Mouse (Mus musculus) gastrocnemius, postnatal 25 days (tissue): Measurements from ENCODE around the gene Scn5a. TPM values are rescaled to one million over a fixed set of nuclear protein-coding genes. Genes with fewer than 3 reads are reported as not detected.
A peak's percentile ranks its signal among the peaks of the same experiment; 100 is the strongest.

Experiments used
- DNase-seq: peaks from one replicate; pipeline ENCODE4 v3.0.0; 2022
- total RNA-seq, 2 experiments: library from RNA; stranded (reverse); gene quantifications; 1 replicate in 1 of 2; 2 replicates in 1 of 2; pipeline ENCODE4 v1.2.3; 2021

The Scn5a gene
- total RNA-seq, 2 experiments from 2014 or later: 0.10 to 0.24 TPM

DNA sequence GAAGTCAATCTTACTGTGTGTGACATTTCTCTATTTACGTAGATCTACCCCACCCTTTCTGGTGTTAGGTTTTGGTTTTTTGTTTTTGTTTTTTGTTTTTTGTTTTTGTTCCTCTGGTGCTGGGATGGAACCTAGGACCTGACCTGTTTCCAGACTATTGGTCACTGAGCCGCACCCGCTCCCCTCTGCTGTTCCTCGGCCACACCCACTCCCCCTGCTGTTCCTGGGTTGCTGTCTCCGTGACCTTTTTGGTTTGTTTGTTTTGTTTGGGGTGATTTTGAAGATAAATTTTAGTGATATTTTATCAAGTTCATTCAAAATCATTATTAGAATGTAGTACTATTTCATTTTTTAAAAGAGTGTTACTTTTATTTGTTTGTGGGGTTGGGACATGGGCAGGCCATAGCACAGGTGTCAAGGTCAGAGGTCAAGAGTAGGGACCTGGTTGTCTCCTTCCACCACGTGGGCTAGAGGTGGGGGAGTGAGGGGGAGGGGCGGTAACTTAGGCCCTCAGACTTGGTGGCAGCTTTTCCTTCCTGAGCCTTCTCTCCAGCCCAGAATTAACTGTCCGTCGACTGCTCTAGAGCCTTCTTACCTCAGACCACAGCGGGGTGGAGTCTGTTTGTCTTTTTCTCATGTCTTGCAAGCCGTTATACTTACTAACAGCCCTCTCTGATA, 73.7 kb downstream of the Scn5a start:
- DNase-seq: no peak

DNA sequence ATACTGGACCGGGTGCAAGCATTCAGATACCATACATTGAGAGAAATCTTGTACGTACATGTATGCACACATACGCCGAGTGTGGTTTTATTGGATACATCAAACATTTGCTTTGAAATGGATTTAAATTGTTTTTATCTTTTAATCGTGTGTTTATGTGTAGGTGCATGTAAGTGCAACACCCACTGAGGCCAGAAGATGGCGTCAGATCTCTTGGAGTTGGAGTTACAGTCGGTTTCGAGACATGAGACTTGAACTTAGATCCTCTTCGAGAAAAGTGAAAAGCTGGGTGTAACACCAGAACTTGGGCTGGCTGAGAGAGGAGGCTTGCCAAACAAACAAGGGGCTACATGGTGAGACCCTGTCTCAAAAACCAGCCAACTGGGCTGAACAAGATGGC, 75.2 kb downstream of the Scn5a start:
- no peak for DNase-seq

DNA sequence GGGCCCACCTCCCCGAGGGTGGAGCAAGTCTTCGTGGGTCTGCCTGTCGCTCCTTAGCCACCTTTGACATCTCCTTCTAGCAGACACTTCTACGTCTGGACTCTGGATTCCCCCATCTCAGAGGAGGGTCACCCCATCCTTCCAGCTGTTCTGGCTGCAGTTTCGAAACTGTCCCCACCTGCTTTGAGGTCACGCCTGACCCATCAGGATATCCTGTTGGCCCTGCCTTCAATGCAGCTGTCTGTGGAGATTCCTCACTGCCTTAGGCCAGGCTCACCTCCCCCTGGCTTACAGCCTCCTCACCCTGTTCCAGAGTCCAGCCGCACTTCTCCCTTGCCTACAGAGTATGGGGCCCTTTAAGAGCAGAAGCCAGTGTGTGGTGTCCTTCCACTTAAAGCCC, 79.9 kb downstream of the Scn5a start:
- DNase-seq: no peak

DNA sequence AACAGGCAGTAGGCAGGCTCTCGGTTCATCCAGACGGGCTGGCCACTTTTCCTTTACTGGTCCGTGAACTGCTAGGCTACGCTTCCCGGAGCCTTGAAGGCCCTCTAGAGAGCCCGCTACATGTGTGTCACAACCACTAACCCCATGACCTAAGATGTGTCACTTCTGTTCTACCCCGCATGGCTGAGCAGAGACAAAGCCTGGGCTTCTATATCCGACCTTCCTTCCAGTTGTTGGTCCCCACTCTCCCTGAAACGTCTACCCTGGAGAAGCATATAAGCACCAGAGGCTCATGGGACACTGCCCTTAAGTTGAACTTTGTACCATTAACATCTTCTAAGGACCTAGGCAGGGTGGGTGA, 80.6 kb downstream of the Scn5a start:
- DNase-seq: no peak

DNA sequence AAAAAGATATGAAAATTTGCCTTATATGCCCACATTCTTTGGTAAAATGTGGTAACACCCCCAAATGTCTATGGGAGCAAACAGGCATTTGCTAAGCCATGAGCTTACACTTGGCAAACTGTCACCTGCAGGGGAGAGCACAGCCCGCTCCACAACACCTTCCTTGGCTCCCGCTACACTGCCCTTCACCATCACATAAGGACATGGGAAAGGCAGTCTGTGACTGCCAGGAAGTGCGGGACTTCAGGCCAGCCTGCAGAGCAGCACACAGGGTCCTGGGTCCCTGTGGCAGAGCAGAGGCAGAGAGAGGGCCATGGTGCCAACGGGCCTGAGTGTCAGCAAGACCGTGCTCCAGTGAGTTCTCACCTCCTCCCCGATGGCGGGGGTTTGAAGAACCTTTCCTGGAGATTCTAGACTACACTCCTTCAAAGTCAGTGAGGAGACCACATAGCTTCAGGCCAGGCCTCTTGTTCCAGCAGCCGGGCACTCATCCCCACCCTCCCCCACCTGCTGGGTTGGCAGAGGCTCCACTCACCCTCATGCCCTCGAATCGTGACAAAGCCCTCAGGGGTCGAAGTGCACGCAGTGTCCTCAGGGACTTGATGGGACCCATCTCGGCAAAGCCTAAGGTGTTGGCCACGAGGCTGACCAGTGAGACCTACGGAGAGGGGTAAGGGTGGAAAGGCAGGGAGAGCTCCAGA, 81.1 kb downstream of the Scn5a start:
- no peak for DNase-seq

DNA sequence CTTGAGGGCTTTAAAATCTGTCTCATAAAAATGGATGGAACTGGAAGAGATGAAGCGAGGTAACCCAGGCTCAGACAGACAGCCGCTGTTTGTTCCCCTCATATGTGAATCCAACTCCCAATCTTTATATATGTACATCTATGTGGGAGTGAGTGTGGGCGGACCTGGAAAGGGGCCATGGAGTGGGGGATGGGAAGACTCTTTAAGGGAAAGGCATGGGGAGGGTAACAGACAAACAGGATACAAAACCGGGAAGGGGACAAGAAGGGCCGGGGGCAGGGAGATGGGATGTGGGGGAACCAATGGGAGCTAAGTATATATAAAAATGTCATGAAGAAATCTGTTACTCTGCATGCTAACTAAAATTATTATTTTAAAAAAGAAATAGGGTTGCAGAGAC, 81.9 kb downstream of the Scn5a start:
- DNase-seq: no peak

DNA sequence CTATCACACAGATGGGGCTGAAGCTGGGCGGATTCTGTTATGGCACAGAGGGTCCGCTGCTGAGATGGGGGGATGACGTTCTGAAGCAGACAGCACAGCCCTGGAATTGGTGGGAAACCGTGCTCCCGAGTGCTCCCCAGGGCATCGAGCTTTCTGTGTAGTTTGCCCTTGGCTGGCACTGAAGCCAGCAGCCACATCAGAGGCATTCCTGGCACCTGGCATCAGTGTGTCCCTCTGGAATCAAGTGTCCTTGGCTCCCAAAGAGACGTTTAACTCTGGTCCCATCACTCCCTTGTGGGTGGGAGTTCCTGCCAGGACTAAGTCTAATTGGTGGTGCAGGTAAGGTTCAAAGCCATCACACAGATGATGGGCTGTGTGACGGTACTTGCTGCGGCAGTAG, 82.5 kb downstream of the Scn5a start:
- DNase-seq: no peak

DNA sequence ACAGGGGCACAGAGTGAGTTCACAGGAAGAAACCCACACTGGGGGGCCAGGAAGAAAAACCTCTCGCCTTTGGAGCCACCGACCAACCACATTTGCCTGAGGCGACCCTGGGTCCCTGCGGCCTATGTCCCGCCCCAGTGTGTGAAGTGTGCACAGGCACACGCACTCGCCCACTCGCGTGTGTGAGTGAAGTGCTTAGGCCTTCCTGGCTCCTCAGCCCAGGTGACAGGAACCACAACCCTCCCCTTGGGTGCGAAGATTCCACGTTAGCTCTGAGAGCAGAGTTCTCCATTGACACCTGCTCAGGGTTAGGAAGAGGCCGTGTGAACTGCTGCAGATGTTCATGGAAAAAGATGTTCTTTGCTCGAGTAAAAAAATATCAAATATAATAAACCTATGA, 93.9 kb downstream of the Scn5a start:
- DNase-seq: no peak

DNA sequence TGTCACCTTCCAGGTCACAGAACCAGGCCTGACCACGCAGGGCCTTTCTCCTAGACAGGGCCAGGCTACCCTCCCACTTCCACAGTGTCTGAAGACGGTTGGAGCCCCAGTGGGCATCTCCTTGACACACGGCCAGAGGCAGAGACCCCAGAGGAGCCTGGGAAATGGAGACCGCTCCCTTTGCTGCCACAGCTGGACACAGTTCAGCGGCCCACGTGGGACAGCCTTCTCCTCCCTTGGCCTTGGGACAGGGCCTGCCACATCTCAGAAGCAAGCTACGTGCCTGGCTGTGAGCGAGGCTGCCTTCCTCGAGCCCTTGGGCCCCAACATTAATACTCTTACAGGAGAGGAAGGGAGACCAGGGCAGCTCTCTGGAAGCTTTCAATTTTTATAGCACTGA, 94.4 kb downstream of the Scn5a start:
- no peak for DNase-seq

DNA sequence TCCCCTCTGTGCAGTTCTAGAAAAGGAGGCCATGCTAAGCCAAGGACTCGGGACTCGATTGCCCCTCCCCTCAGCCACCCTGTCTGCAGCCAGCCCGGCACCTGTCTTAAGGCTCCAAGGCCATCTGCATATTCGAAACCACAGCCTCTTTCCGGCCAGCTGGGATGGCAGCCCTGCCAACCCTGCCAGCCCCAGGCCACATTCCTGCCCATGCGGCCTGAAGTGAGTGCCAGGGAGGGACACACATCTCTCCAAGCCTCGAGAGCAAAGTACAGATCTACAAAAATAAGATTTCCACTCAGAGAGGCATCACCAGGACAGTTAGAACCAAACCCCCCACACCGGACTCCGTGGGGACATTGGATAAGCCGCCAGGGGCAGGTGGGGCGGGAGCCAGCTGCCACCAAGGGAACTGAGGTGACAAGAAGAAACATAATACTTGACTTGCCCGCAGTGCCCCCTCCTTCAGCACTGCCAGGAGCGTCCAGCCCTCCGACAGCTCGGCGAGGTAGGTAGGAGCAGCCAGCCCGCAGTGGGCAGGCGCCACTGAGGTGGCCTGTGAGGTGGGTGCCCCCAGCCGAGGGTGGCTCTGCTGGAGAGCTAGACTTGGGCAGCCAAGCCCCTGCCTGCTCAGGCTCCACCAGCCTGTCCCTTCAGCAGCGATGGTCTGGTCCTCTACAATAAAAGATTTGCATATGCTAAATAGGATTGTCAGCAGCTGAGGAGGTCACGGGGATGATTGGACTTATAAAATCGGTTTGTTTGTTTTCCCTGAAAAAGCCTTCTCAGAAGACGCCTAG, 95.1 kb downstream of the Scn5a start:
- DNase-seq: peak; percentile 79

DNA sequence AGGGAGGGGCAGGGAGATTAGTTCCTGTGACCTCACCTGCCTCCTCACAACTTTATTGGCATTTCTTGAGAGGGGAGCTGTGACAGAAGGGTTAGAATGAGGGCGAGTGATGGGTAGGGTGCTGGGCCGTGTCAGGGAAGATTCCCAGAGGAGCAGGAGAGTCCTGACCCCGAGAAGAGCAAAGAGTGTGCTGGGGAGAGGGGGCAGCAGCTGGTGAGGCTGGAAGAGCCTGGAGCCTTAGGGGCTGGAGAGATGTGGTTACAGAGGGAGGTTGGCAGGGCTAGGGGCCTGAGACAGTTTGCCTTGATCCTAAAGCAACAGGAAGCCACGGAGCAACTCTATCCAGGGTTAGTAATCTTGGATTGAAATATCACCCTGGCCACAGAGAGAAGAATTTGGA, 97.2 kb downstream of the Scn5a start:
- DNase-seq: no peak

DNA sequence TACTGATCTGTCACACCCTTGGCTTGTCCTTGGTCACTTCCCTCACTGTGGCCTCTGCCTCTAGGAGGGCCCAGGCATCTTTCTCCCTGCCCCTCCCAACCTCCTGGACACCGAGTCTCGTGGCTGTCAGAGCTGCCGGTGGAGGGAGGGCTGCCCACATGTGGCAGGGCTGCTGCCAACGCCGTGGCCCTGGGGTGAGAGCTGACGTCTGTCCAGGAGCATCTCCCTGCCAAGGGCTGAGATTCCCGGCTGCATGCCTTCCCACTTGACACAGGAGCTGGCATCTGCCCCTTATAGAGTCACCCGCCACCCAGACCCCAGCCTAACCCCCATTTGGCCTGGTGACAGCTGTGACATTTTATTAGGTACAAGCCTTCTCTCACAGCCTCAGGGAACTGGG, 99.5 kb downstream of the Scn5a start:
- peak; percentile 71 for DNase-seq

DNA sequence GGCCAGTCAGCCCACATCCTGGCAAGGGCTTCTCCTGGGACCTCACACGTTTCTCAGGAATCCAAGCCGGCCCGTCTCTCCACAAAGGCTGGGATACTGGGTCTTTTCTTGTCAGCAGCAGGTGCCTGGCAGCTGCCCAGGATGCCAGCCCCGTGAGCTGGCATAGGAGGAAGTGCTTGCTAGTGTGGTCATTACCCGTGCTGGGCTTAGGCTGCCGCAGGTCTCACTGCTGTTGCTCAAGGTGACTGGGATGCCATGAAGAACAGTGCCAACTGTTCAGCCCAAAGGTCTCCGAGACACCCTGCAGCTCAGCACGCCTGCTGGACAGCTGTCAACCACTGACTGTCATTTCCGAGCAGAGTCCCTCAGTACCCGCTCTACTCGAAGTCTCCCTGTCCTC, 100.5 kb downstream of the Scn5a start:
- DNase-seq: no peak

DNA sequence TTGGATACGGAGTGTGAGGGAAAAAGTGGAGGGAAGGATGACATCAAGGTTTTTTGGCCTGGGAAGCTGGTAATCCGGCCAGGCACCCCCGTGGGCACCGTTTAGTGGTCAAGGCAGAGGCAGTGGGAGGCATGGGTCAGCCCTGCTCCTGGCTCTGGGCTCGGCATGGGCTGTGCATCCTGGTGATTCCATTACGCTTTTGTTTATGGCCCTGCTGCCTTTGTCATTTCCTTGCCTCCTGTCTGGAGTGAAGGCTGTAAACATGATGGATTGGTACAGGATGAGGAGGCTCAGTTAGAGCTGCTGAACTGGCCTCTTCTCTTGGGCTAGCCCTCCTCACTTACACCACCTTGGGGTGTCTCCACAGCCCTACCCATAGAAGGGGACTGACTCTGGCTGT, 101.1 kb downstream of the Scn5a start:
- no peak for DNase-seq

DNA sequence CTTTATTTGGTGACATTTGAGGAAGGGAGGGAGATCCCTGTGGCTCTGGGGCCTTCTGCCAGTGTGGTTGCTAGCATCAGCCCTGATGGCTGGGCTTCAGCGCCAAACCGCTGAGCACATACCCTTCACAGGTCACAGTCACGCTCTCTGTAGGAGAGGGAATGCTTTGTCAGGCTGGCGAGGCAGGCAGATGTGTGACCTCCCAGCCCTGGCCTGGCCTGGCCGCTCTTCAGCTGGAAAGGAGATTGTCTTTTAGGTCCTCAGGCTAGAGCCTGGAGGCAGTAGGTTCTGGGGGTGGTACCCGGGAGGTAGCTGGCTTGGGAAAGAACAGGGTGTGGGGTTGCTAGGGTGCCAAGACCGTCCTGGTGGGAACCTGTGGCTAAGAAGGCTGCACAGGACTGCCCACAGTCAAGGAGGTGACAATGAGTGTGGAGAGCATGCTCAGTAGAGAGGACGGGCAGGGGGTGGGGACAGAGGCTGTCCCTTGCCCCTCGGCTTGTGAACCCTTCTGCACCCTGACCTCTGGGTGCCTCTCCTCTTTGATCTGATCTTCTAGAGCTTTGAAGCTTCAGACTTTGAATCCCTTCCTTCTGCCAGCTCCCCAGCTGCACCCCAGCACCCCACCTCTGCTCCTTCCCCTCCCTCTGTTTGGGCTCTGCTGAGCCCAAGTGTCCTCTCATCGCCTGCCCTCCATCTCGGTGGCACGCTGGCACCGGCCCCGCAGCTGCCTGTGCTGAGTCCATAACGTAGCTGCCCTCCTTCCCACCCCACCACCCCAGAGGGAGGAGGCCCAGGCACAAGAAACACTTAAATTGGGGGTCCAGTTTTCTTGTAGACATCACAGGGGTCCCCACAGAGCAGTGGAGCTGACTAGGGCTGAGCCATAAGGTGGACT, 103.9 kb downstream of the Scn5a start:
- no peak for DNase-seq

DNA sequence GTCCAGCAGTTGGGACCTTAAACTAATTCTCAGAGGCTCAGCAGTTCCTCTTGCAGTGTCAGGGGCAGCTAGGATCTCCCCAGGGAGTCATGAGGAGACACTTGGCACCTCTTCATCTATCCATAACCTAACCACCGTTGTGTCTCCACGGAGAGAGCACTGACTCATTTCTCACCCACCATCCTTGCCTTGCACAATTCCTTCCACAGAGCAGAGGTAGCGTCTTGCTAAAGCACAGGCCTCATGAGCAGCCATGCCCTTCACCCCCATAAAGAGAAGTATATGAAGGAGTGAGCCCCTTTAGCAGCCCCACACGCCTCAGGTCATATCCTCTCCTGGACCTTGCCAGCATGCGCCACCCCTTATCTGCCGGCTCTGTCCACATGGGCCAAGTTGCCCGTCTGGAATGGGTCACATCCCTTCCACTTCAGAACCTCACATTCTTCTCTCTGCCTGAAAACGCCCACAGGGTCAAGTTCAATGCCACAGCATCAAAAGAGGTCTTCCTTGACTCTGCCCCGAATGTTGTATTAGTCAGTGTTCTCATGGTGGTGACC, 105.1 kb downstream of the Scn5a start:
- DNase-seq: no peak

DNA sequence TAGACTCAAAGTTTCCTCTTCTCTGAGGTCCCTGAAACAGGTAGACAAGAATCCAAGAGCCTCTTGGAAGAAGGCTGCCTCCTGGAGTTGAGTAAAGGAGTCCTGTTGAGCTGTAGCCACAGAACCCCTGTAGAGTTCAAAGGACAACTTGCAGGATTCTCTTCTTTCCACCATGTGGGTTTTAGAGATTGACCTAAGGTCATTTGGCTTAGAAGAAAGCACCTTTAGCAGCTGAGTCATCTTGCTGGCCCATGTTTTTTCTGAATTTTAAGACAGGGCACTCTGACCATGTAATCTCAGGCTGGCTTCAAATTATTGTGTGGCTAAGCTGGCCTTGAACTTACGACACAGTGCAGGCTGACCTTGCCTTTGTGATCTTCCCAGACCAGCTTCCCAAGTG, 105.8 kb downstream of the Scn5a start:
- DNase-seq: no peak

DNA sequence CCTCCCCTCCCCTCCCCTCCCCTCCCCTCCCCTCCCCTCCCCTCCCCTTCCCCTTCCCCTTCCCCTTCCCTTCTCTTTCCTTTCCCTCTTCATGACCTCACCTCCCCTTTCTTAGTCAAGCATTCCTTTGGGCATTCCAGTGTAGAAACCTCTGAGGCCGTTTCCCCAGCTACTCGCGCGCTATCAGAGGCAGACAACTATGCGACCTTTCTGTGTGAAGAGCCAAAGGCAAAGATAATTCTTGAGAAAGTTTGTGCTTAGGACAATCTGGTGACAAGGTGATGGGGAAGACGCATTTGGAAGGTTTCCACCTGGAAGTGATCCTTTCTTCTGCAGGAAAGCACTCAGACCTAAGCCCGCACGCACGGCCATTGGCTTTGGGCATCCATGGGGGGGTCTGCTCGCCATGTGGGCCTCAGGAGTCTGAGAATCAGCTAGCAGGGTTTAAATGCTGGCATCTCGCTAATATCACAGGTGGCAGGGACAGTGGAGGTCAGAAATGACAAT, 106.4 kb downstream of the Scn5a start:
- DNase-seq: no peak

DNA sequence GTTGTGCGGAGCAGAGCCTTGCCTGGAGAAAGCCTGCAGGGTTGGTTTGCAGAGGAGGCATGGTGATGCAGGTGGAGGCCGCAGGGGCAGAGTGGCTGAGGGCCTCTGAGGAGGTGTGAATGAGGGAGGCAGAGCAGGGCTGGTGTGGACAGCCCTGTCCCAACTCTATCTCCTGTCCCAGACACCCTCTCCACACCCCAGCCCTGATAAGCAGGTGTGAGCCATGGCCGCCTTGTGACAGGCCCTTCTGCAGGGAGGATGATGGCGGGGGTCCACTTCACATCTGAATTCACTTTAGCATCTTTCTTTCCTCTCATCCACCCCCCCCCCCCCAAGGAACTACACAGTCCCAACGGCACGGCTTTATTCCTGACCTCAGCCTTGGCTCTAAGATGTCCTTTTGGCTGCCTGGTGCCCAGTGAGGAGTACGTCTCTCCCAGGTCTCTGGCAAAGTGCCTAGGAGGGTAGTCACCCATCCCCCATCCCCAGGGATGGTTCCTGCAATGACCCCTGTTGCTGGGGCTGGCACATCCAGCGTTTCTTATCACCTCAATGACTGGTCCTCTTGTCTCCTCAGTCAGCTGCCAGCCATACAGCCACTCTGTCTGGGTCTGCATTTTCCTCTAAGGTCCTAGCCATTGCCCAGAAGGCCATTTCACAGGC, 109.0 kb downstream of the Scn5a start:
- DNase-seq: no peak

DNA sequence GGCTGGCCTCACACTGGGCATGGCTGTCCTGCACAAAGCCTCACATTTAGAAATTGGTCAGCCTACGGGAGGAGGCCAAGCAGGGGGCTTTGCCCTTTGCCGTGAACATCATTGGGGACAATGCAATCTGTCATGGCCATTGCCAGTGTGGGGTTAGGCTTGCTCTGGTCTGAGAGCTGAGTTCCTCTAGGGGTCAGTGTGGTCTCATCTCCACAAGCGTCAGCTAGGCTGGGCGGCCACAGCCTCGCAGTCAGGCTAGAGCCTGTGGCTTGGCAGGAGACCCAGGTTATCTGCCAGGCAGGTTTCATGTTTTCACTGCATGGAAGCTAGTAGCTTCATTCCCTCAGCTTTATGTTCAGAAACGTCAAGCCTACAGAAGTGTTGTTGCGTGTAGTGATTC, 113.2 kb downstream of the Scn5a start:
- peak; percentile 71 for DNase-seq

DNA sequence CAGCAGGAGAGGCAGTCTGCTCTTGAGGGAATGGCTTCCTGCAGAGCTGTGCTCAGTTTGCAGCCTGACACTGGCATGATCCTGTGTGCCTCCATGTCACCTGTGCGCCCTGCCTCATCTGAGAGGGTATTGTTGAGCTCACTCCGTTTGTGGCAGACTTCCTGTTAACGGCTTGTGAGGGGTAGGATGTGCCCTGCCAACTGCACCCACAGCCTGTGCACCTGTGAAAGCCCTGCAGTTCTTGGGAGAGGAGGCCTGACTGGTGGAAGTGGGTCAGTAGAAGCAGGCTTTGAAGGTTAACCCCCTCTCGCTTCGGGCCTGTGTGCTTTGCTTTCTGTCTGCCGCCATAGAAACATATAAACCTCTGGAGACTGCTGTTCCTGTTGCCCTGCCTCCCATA, 113.8 kb downstream of the Scn5a start:
- DNase-seq: no peak
